Mouse (Mus musculus): ENCODE results near the gene Rtn4rl2. TPM values are rescaled to one million over a fixed set of nuclear protein-coding genes. Genes with fewer than 3 reads are reported as not detected.

The Rtn4rl2 gene
- polyA plus RNA-seq, 1 experiment = 0.18 TPM

- Histone ChIP-seq H3K27me3 (ENCODE audit: control insufficient read depth, insufficient read depth, insufficient read length) (no peaks in the 10 kb centered on the region), H3K4me3 (ENCODE audit: insufficient read depth, poor library complexity, severe bottlenecking) (no peak within 1 kb of the TSS), H3K79me3 (ENCODE audit: low read depth) (peaks cover 7% of the 10 kb centered on the region), H3K36me3 (ENCODE audit: control insufficient read depth, insufficient read depth) (no peaks in the 10 kb centered on the region), H3ac (ENCODE audit: control insufficient read depth, insufficient read length, low read depth) (no peak within 1 kb of the TSS), H3K79me2 (ENCODE audit: control insufficient read depth, insufficient read depth) (peaks cover 8% of the 10 kb centered on the region)
- no peak for TF ChIP-seq CTCF (IDR thresholded peaks at IDR 0.05; ENCODE audit: control insufficient read depth, insufficient read depth, insufficient read length)
- no peak for TF ChIP-seq CEBPB (IDR thresholded peaks at IDR 0.05; ENCODE audit: low read depth)
- no peak for TF ChIP-seq FOSL1 (IDR thresholded peaks at IDR 0.05; ENCODE audit: insufficient read depth, low read length, poor library complexity, severe bottlenecking)
- no peak for TF ChIP-seq MYOD1 (IDR thresholded peaks at IDR 0.05; ENCODE audit: control insufficient read depth, insufficient read length, low read depth)
- no peak for TF ChIP-seq USF1 (IDR thresholded peaks at IDR 0.05; ENCODE audit: low read depth)
- TF ChIP-seq MAX (IDR thresholded peaks at IDR 0.05) = no peak
- no peak for TF ChIP-seq MYOG (IDR thresholded peaks at IDR 0.05; ENCODE audit: control insufficient read depth, extremely low read depth, insufficient read length)
Observed at GRCm38 (mm10) chr2:84822552-84822951, 64.0 kb downstream of the Rtn4rl2 start, which contains the start of gene Smtnl1. Gene Smtnl1, minus strand, starts transcription at chr2:84822652.

Small RNAs within 50 kb of the gene (microRNA-seq; reads per million reads assigned to microRNA genes)
- gene Gm24332 (ENCODE audit: borderline microRNAs expressed) = not detected

Other genes with a start within 250 kb of the Rtn4rl2 start
- gene Ctnnd1, start 235.9 kb downstream of the Rtn4rl2 start, polyA plus RNA-seq (2012; fragmentation: generic; extraction: Trizol) = 79.9 TPM
- 0.08 TPM for gene Btbd18, start 227.6 kb downstream of the Rtn4rl2 start, polyA plus RNA-seq (2012; fragmentation: generic; extraction: Trizol)
- 355 TPM for gene Selenoh, start 215.9 kb downstream of the Rtn4rl2 start, polyA plus RNA-seq (2012; fragmentation: generic; extraction: Trizol)
- not detected for gene Gm28635, start 208.7 kb downstream of the Rtn4rl2 start, polyA plus RNA-seq (2012; fragmentation: generic; extraction: Trizol)
- gene Med19, start 208.3 kb downstream of the Rtn4rl2 start, polyA plus RNA-seq (2012; fragmentation: generic; extraction: Trizol) = 20.4 TPM
- gene Tmx2, start 207.6 kb downstream of the Rtn4rl2 start, polyA plus RNA-seq (2012; fragmentation: generic; extraction: Trizol) = 90.0 TPM
- 35.4 TPM for gene Zdhhc5, start 171.5 kb downstream of the Rtn4rl2 start, polyA plus RNA-seq (2012; fragmentation: generic; extraction: Trizol)
- 13.9 TPM for gene Clp1, start 159.4 kb downstream of the Rtn4rl2 start, polyA plus RNA-seq (2012; fragmentation: generic; extraction: Trizol)
- gene Ypel4, start 152.7 kb downstream of the Rtn4rl2 start, polyA plus RNA-seq (2012; fragmentation: generic; extraction: Trizol) = 0.35 TPM
- 4.4 TPM for gene Gm19426, start 143.1 kb downstream of the Rtn4rl2 start, polyA plus RNA-seq (2012; fragmentation: generic; extraction: Trizol)
- 0.15 TPM for gene Serping1, start 111.3 kb downstream of the Rtn4rl2 start, polyA plus RNA-seq (2012; fragmentation: generic; extraction: Trizol)
- gene Ube2l6, start 87.9 kb downstream of the Rtn4rl2 start, polyA plus RNA-seq (2012; fragmentation: generic; extraction: Trizol) = 16.2 TPM
- 0.06 TPM for gene Smtnl1, start 64.1 kb downstream of the Rtn4rl2 start, polyA plus RNA-seq (2012; fragmentation: generic; extraction: Trizol)
- 108 TPM for gene Timm10, start 59.7 kb downstream of the Rtn4rl2 start, polyA plus RNA-seq (2012; fragmentation: generic; extraction: Trizol)
- gene Slc43a1, start 47.9 kb downstream of the Rtn4rl2 start, polyA plus RNA-seq (2012; fragmentation: generic; extraction: Trizol) = 6.6 TPM
- gene Slc43a3, start 49.9 kb upstream of the Rtn4rl2 start, polyA plus RNA-seq (2012; fragmentation: generic; extraction: Trizol) = 10.5 TPM
- not detected for gene Prg2, start 93.8 kb upstream of the Rtn4rl2 start, polyA plus RNA-seq (2012; fragmentation: generic; extraction: Trizol)
- gene Prg3, start 101.5 kb upstream of the Rtn4rl2 start, polyA plus RNA-seq (2012; fragmentation: generic; extraction: Trizol) = not detected
- gene Ssrp1, start 150.5 kb upstream of the Rtn4rl2 start, polyA plus RNA-seq (2012; fragmentation: generic; extraction: Trizol) = 195 TPM
- gene P2rx3, start 150.8 kb upstream of the Rtn4rl2 start, polyA plus RNA-seq (2012; fragmentation: generic; extraction: Trizol) = 0.30 TPM
- 58.6 TPM for gene Tnks1bp1, start 161.3 kb upstream of the Rtn4rl2 start, polyA plus RNA-seq (2012; fragmentation: generic; extraction: Trizol)
- gene Aplnr, start 249.5 kb upstream of the Rtn4rl2 start, polyA plus RNA-seq (2012; fragmentation: generic; extraction: Trizol) = not detected

Data from C2C12 (cell line).